Mouse (Mus musculus): ENCODE data around the gene Ube2l3.

GRCm38 (mm10) chr16:17185475-17185874, 17.0 kb downstream of the Ube2l3 start:
- TF ChIP-seq CTCF (IDR thresholded peaks at IDR 0.05; ENCODE audit: insufficient read depth, low read length) = no peak
- TF ChIP-seq POLR2A (IDR thresholded peaks at IDR 0.05; ENCODE audit: borderline replicate concordance, extremely low read depth, low read depth, low read length) = no peak

All from lung, adult 2 months (tissue).